Mouse (Mus musculus) heart, postnatal 0 days (tissue): ENCODE data around the gene Slc23a2.

Experiments
- CTCF ChIP-seq: IDR thresholded peaks from 2 replicates; pipeline ENCODE4 v1.5.1; 2016; ENCODE audit warnings: antibody characterized with exemption, control low read depth, low read depth
- EP300 ChIP-seq: IDR thresholded peaks from 2 replicates; pipeline ENCODE4 v1.6.1; 2016; ENCODE audit warnings: antibody characterized with exemption, low read depth

DNA sequence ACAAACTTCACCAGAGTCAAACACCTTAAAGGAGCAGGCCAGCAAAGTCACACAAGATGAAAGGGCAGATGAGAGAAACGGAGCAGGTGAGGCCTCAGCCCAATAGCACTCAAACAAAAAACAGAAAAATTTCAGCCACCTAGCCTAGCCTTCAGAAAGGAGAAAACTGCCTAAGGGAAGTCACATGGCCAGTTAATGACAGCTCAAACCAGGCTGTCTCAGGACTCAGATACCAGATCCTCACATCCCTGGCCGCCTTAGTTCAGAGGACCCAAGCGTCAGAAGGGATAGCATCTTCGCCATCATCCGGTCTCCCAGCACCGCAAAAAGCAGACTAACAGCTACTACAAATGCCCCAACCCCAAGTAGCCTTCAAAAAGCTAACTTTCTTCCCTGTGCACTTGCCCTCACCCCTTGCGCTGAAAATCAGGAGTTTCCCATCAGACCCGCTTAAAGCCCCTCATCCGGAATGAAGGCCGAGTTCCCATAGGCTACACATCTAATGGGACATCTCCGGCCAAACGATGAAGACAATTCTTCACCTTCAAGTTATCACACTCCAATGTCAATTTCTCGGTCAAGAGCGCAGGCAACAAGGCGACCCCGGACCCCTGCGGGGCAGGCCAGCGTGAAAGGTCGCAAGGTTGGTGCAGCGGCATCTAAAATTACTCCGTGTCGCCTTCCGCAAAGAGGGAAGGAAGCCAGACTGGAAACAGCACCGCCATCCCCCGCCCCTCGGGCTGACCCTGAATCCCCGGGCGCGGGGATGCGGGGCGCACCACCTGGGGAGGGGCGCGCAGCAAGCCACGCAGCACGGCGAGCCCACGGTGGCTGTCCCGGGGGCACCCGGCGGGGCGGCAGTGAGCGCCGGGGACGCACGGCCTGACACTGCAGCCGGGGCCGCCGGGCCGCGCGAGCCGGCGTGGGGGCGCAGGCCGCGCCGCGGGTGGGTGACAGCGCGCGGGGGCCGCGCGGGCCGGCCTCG is 673 bp downstream of the Slc23a2 start:
- no peak for TF ChIP-seq CTCF
- no peak for TF ChIP-seq EP300
